Mouse (Mus musculus) urinary bladder, postnatal 4 days (tissue): ENCODE results near the gene Esr1.

ENCODE experiments used
- DNase-seq, 2 experiments: peaks; one replicate each; pipeline ENCODE4 v3.0.0; 2021 to 2022; ENCODE audit warnings: low spot score in 2 of 2

Esr1 gene

DNA sequence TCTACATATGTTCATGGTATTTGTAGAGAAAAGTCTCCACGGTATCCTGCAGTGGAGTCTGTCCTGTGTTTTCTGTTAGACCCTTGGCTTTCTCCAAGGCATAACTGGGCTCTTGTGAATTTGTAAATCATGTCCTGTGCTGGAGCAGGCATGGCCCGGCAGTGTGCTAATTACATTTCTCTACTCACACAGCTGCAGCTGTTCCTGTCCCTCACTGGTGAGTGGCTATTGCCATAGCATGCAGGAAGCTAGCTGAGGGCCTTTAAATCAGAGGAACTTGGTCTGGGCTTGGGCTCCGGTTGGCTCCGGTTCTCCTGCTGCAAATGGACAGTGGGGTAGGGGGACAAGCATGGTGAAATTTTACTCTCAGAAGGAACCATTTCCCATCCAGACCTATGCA, 226.7 kb downstream of the Esr1 start:
- DNase-seq, result no peak

GRCm38 (mm10) chr10:4841039-4841438, 229.6 kb downstream of the Esr1 start:
- no peak for DNase-seq

DNA sequence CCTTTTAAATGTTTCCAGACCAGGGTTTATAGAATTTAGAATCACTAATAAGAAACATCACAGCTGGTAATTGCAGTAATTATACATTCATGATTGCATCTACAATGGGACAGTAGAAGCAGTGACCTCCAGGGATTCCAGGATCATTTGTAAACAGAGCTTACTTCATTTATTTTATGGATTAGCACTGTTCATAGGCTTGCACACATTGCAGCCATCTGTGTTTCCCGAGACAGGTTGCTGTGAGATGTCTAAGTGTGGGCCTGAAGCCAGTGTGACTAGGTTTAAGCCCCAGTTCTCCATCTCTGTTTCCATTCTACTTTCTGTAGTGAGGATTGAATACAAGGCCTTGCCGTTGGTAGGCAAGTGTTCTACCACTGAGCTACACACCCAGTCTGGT, 236.1 kb downstream of the Esr1 start:
- no peak for DNase-seq

DNA sequence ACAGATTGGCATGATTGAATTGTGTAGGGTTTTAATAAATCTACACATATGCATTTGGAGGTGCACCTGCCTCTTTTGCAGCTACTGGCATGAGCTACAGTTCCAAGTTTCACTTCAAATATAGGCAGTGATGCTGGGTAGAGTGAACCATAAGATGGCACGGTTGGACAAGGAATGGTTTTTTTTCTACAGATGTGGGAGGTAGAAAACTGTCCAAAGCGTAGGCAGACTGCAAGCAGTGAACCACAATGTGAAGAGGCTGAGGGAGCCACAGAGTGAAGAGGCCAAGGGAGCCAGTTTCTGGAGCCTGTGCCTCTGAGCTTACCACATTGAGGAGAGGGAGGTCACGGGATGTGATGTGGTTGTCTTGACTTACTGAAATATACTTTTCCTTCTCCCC, 238.5 kb downstream of the Esr1 start:
- DNase-seq, result no peak

DNA sequence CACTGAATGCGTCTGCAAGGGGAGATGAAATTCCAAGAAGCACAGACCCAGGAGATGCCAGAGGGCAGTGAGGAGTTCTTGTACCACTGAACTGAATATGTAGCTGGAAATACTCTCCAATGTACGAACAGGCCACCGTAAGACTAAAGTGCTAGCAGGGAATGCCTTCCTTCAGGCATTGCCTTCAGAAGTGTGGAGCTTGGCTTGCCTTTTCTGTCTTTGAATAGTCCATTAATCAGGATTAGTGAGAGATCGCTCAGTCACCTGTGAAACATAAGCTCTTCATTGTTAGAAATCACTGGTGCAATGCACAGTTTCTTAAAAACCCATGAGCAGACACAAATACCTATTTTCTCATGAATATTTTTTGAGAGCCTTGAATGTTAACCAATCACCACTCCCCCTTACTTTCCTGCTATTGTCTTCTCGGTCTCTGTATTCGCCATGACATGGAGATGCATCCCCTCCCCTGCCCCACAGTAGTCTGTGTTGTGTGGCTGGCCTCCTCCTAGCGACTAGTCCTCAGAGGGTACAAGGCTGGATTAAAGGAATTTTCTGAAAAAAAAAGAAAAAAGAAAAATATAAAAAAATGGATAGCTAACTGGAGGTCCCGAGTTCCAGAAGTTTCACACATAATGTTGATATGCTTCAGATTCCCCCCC, 263.8 kb downstream of the Esr1 start:
- no peak for DNase-seq

DNA sequence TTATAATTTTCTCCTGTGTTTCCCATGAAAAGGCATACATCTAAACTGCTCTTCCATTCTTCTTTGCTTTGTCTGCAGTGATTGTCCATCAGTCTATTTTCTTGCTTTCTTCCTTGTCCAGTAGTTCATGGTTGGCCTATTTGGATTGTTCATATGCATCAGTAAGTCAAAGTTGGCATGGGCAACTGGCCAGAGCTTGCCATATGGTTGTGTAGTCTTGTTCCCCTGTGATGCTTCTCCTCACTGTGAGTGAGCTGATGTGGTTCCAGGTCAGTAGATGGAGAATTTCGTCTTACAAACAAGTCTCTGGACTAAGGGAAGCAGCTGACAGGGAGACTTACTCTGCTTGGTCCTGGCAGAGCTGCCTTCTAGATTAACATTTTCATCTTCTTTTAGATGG, 270.0 kb downstream of the Esr1 start:
- no peak for DNase-seq

DNA sequence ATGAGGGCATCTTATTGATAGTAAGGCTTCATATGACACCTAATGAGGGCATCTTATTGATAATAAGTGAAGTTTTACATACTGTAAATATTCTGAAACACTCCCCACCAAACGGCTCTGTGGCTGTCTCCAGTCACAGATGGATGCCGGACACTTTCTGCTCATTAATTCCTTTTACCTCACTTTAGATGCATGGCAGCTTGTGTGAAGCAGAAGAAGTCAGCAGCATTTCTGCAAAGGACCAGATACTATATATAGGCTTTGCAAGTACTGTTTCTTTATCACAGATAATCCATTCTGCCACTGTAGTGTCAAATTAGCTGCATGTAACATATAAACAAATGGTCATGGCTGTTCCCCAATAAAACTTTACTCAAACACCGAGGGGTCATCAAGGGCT, 274.1 kb downstream of the Esr1 start:
- no peak for DNase-seq

- DNase-seq, result no peak
Observed at GRCm38 (mm10) chr10:4885961-4886360, 274.6 kb downstream of the Esr1 start.

- DNase-seq, result no peak
Observed at GRCm38 (mm10) chr10:4893475-4893874, 282.1 kb downstream of the Esr1 start.

DNA sequence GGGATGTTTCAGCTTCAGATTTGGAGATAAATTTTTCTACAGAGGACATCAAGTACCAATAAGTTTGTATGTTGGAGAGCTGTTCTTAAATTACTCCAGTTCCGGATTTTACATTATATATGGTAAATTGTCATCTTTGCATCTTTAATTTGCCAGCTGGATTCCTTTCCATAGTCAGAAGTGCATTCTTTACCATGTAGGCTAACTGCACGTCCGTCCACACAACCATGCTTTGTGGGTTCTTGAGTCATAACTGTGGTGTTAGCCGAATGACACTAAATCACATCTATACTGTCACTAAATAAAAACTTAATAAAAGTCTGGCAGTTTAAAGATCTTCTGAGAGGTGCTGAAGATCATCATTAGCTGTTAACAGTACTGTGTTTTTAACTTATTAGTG, 286.4 kb downstream of the Esr1 start:
- DNase-seq, result no peak

- DNase-seq, result no peak
Observed at GRCm38 (mm10) chr10:4900324-4900723, 288.9 kb downstream of the Esr1 start.

DNA sequence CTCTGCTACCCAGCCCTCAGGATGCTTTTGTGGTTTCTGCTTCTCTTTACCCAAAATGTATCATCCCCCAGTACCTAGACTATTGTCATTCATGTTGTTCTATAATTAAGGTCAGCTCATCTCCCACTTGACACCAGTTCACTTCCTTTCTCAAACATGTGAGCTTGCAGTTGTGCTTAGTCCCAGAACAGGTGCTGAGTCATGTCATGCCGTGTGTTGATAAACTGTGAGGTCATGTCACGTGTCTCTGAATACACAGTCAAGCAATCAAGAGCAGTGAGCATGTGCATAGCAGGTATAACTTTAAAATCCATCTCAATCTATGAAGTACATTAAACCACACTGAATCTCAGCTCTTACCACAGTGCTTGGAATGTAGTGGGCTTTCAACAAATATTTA, 297.9 kb downstream of the Esr1 start:
- no peak for DNase-seq

DNA sequence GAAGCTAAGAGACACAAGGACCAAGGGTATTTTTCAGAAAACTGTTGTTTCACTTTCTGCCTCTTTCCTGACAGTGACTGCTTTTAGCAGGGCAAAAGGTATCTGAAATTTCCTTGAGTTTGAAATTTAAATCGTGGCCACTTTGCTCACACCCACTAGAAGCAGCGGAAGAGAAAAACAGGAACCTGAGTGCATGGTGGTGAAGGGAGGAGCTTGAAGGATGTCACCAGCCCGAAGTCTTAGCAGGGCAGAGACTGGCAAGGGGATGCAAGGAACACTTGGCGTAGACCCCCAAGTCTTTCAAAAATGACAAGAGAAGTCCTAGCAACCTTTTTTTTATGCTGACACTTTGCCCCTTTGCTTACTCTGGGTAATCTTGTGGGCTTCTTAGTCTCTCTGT, 299.1 kb downstream of the Esr1 start:
- no peak for DNase-seq

DNA sequence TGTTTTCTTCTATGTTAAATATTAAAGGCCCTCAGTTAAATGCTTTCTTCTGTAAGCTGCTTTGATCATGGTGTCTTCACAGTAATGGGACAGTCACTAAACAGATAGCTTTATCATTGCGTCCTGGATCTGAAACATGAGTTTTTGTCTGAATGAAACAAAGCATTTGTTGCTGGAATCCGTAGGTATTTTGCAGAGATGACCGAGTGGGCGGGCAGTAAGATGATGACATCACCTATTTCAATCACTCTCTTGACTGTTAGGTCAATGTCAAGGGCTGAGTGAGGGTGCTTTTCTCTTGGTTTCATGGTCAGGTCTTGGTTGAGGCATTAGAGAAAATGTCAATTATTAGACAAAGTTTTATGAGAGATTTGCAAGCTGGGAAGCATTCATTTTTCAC, 307.7 kb downstream of the Esr1 start:
- no peak for DNase-seq

- no peak for DNase-seq
Observed at GRCm38 (mm10) chr10:4923616-4924015, 312.2 kb downstream of the Esr1 start.

DNA sequence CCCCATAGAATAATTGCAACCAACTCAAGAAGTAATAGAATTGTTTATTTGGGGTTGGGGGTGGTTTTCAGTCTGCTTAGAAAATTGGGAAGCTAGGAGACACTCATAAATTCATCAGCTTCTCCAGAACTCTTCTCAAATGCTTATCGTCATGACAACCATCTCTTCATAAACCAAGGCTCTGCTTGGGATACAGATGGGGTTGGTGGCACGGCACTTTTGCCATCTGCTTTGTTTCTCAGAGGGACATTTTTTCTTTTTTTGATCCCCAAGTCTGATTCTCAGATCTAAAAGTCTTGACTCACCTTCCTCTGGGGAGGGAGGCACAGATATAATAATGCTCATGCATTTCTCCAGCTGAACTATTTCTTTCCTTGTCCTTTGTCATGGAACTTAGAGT, 313.0 kb downstream of the Esr1 start:
- no peak for DNase-seq

- no peak for DNase-seq
Observed at GRCm38 (mm10) chr10:4943148-4943547, 331.8 kb downstream of the Esr1 start.

GRCm38 (mm10) chr10:4944725-4945124, 333.3 kb downstream of the Esr1 start:
- DNase-seq, result no peak

- no peak for DNase-seq
Observed at GRCm38 (mm10) chr10:4965768-4966167, 354.4 kb downstream of the Esr1 start.

GRCm38 (mm10) chr10:4971156-4971555, 359.8 kb downstream of the Esr1 start:
- DNase-seq, result no peak

DNA sequence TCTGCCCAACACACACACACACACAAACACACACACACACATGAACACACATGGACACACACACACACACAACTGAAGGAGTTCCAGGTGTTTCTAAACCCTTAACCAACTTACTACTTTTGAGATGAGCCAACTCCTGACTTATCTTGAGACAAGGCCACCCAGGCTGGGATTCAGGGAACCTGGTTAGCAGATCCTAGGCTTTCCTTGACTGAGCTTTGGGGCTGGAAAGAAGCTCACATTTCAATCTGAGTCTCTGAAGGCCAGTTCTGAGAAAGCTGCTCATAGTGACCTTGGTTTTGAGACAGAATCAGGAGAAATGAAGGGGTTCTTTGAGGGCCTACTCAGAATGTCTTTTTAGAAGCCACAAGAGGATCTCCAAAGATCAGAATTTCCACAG, 360.2 kb downstream of the Esr1 start:
- DNase-seq, result no peak

- no peak for DNase-seq
Observed at GRCm38 (mm10) chr10:4972026-4972425, 360.6 kb downstream of the Esr1 start.

GRCm38 (mm10) chr10:4974246-4974645, 362.9 kb downstream of the Esr1 start:
- DNase-seq, result no peak

DNA sequence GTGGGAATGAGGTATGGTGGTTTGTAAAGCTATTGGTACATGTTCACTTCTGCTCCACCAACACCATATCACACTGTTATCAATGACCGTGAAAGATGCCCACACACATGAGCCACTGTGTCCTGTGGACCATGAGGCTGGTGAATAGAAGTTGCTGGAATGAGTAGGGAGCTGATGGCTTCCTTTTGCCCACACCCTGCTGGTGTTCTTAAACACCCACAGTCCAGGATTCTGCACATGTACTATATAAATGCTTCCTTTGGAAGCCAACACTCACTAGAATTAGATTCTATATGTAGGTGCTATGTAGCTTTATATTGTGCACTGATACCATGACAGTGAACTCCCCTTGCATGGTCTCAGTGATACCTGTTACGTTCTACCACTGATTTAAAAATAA, 365.2 kb downstream of the Esr1 start:
- no peak for DNase-seq
